Mouse (Mus musculus): ENCODE data around the gene Togaram1.

Togaram1 gene

DNA sequence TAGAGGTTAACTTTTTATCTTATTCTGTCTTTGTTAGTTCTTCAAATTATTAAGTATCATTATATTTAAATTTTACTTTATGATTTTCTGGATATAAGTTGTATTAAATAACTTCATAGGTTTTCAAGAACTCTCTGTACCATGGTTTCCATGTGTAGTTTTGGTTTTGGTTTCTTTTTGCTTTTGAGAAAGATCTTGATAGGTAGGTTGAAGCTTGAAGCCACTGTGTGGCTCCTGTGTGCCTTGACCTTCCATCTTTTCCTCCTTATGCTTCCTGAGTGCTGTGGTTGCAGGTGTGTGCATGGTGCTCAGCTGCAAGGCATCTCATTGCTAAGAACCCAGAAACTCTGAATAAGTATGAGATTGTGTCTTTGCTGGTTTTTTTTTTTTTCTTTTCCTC lies 83.2 kb downstream of the Togaram1 start:
- no peak for DNase-seq (ENCODE audit: low spot score in 2 of 2)

DNA sequence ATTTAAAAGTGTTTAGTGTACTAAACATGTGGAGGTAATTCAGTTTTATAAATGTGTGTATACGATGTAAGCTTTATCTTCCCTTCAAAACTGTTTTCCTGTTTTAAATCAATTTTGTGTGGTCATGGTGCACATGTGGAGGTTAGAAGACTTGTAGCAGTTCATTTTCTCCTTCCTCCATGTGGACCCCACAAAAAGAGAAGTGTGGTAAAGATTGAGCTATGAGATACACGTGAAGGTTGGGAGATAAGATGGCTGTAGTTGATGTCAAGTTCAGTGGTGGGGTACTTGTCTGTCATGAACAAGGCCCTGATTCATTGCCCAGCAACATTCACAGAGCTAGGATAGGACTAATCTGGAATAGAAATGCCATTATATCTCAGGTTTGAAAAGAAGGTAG lies 92.6 kb downstream of the Togaram1 start:
- DNase-seq (ENCODE audit: low spot score in 2 of 2): no peak

DNA sequence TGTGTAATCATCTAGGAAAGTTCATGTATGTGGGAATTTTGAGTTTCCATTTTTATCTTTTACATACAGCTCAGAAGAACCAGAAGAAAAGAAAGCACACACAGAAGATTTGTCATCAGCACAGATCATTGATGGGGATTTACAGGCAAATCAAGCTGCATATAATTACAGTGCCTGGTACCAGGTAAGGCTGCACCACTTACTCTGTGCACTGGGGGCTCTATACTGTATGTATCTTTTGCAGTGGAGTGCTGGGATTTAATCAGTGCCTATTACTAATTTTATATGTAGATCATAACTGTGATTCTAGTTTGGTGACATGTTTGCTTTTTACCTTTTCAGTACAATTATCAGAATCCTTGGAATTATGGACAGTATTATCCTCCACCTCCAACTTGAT lies 95.5 kb downstream of the Togaram1 start:
- no peak for DNase-seq (ENCODE audit: low spot score in 2 of 2)

- no peak for DNase-seq (ENCODE audit: low spot score in 2 of 2)
These were observed 99.6 kb downstream of the Togaram1 start for GRCm38 (mm10) chr12:65065241-65065640.

GRCm38 (mm10) chr12:65066234-65066633 lies 100.6 kb downstream of the Togaram1 start:
- no peak for DNase-seq (ENCODE audit: low spot score in 2 of 2)

- DNase-seq (ENCODE audit: low spot score in 2 of 2): no peak
These were observed 102.8 kb downstream of the Togaram1 start for GRCm38 (mm10) chr12:65068409-65068808.

Measured in frontal cortex, postnatal 10 days (tissue).